Mouse (Mus musculus): ENCODE results near the gene Snrpd2. TPM values are rescaled to one million over a fixed set of nuclear protein-coding genes. Genes with fewer than 3 reads are reported as not detected.

Gene Snrpd2
- polyA plus RNA-seq, 2 experiments = 143 to 151 TPM

GRCm38 (mm10) chr7:19118028-19118771, 31.3 kb upstream of the Snrpd2 start, which contains the start of gene Gm4969:
Gene Gm4969, minus strand, starts transcription at chr7:19118368.
- H3K36me3 ChIP-seq (ENCODE audit: control insufficient read depth, insufficient read depth, low read length) = no peaks in the 10 kb centered on the region
- peak within 1 kb of the TSS; percentile 26 for H3K4me3 ChIP-seq (replicated peaks; ENCODE audit: low read length)
- peak within 1 kb of the TSS; percentile 39 for H3K4me2 ChIP-seq (replicated peaks; ENCODE audit: low read depth, low read length, severe bottlenecking)
- H3K4me1 ChIP-seq (ENCODE audit: control insufficient read depth, insufficient read depth, low read length) = peaks cover 12% of the 10 kb centered on the region
- ATAC-seq (ENCODE audit: low FRiP score, low read depth) (peak; percentile 18; the same call in 1 of the 2 replicates), DNase-seq (ENCODE audit: low spot score) (peak; percentile 41)
- 0 out of 2 replicates have a peak, but pooled peaks cover 4% of the 10 kb centered on the region for H3K9me3 ChIP-seq (ENCODE audit: control insufficient read depth, low read length)
- 24% methylated on average over 49 of the region's 64 CpGs for WGBS
- H3K27ac ChIP-seq (replicated peaks; ENCODE audit: low read depth, low read length) = no peak within 1 kb of the TSS
- no peaks in the 10 kb centered on the region for H3K27me3 ChIP-seq (ENCODE audit: control insufficient read depth, insufficient read depth, low read length)
- H3K9ac ChIP-seq (ENCODE audit: low read depth, low read length, severe bottlenecking) = peak within 1 kb of the TSS; percentile 8; the same call in 1 of the 2 replicates
- TF ChIP-seq POLR2A (IDR thresholded peaks at IDR 0.05; ENCODE audit: borderline replicate concordance, extremely low read depth, insufficient read depth, insufficient read length) = no peak

GRCm38 (mm10) chr7:19119083-19119482, 30.4 kb upstream of the Snrpd2 start:
- ATAC-seq (ENCODE audit: low FRiP score, low read depth) = no peak; the same call in 1 of the 2 replicates
- WGBS = 94% methylated on average over 8 of the region's 8 CpGs
- Histone ChIP-seq H3K9ac (ENCODE audit: low read depth, low read length, severe bottlenecking) (no peak overlapping the region), H3K4me3 (replicated peaks; ENCODE audit: low read length) (peak overlapping the region; percentile 76; the same call in 1 of the 2 replicates), H3K27me3 (ENCODE audit: control insufficient read depth, insufficient read depth, low read length) (no peaks in the 10 kb centered on the region), H3K4me2 (replicated peaks; ENCODE audit: low read depth, low read length, severe bottlenecking) (no peak overlapping the region), H3K36me3 (ENCODE audit: control insufficient read depth, insufficient read depth, low read length) (no peaks in the 10 kb centered on the region), H3K4me1 (ENCODE audit: control insufficient read depth, insufficient read depth, low read length) (peaks cover 12% of the 10 kb centered on the region), H3K9me3 (ENCODE audit: control insufficient read depth, low read length) (0 out of 2 replicates have a peak, but pooled peaks cover 4% of the 10 kb centered on the region), H3K27ac (replicated peaks; ENCODE audit: low read depth, low read length) (no peak overlapping the region)
- DNase-seq (ENCODE audit: low spot score) = no peak
- no peak for TF ChIP-seq POLR2A (IDR thresholded peaks at IDR 0.05; ENCODE audit: borderline replicate concordance, extremely low read depth, insufficient read depth, insufficient read length)

- H3K27ac ChIP-seq (replicated peaks; ENCODE audit: low read depth, low read length) = no peak within 1 kb of the TSS
- 0 out of 2 replicates have a peak, but pooled peaks cover 4% of the 10 kb centered on the region for H3K9me3 ChIP-seq (ENCODE audit: control insufficient read depth, low read length)
- ATAC-seq (ENCODE audit: low FRiP score, low read depth) (peak; percentile 96), DNase-seq (ENCODE audit: low spot score) (peak; percentile 99)
- H3K27me3 ChIP-seq (ENCODE audit: control insufficient read depth, insufficient read depth, low read length) = no peaks in the 10 kb centered on the region
- peak; percentile 92; the same call in 1 of the 2 replicates for TF ChIP-seq POLR2A (IDR thresholded peaks at IDR 0.05; ENCODE audit: borderline replicate concordance, extremely low read depth, insufficient read depth, insufficient read length)
- H3K36me3 ChIP-seq (ENCODE audit: control insufficient read depth, insufficient read depth, low read length) = no peaks in the 10 kb centered on the region
- H3K4me3 ChIP-seq (replicated peaks; ENCODE audit: low read length) = peak within 1 kb of the TSS; percentile 76
- WGBS = 3% methylated on average over 34 of the region's 34 CpGs
- H3K9ac ChIP-seq (ENCODE audit: low read depth, low read length, severe bottlenecking) = peak within 1 kb of the TSS; percentile 66
- peaks cover 12% of the 10 kb centered on the region for H3K4me1 ChIP-seq (ENCODE audit: control insufficient read depth, insufficient read depth, low read length)
- peak within 1 kb of the TSS; percentile 90 for H3K4me2 ChIP-seq (replicated peaks; ENCODE audit: low read depth, low read length, severe bottlenecking)
Measured at GRCm38 (mm10) chr7:19119631-19120429, 29.7 kb upstream of the Snrpd2 start, which contains the start of gene Fbxo46. Gene Fbxo46, plus strand, starts transcription at chr7:19119859.

GRCm38 (mm10) chr7:19121686-19122085, 27.8 kb upstream of the Snrpd2 start:
- Histone ChIP-seq H3K9me3 (ENCODE audit: control insufficient read depth, low read length) (0 out of 2 replicates have a peak, but pooled peaks cover 4% of the 10 kb centered on the region), H3K27me3 (ENCODE audit: control insufficient read depth, insufficient read depth, low read length) (no peaks in the 10 kb centered on the region), H3K4me1 (ENCODE audit: control insufficient read depth, insufficient read depth, low read length) (peaks cover 12% of the 10 kb centered on the region), H3K4me2 (replicated peaks; ENCODE audit: low read depth, low read length, severe bottlenecking) (no peak overlapping the region), H3K9ac (ENCODE audit: low read depth, low read length, severe bottlenecking) (no peak overlapping the region), H3K4me3 (replicated peaks; ENCODE audit: low read length) (no peak overlapping the region), H3K27ac (replicated peaks; ENCODE audit: low read depth, low read length) (no peak overlapping the region), H3K36me3 (ENCODE audit: control insufficient read depth, insufficient read depth, low read length) (0 out of 2 replicates have a peak, but pooled peaks cover 5% of the 10 kb centered on the region)
- no peak for TF ChIP-seq POLR2A (IDR thresholded peaks at IDR 0.05; ENCODE audit: borderline replicate concordance, extremely low read depth, insufficient read depth, insufficient read length)
- no peak for ATAC-seq (ENCODE audit: low FRiP score, low read depth)
- WGBS = 90% methylated on average over 4 of the region's 4 CpGs
- no peak for DNase-seq (ENCODE audit: low spot score)

GRCm38 (mm10) chr7:19124713-19125112, 24.8 kb upstream of the Snrpd2 start:
- TF ChIP-seq POLR2A (IDR thresholded peaks at IDR 0.05; ENCODE audit: borderline replicate concordance, extremely low read depth, insufficient read depth, insufficient read length) = no peak
- Histone ChIP-seq H3K9me3 (ENCODE audit: control insufficient read depth, low read length) (no peaks in the 10 kb centered on the region), H3K9ac (ENCODE audit: low read depth, low read length, severe bottlenecking) (no peak overlapping the region), H3K4me2 (replicated peaks; ENCODE audit: low read depth, low read length, severe bottlenecking) (no peak overlapping the region), H3K4me3 (replicated peaks; ENCODE audit: low read length) (no peak overlapping the region), H3K27me3 (ENCODE audit: control insufficient read depth, insufficient read depth, low read length) (no peaks in the 10 kb centered on the region), H3K36me3 (ENCODE audit: control insufficient read depth, insufficient read depth, low read length) (0 out of 2 replicates have a peak, but pooled peaks cover 6% of the 10 kb centered on the region), H3K4me1 (ENCODE audit: control insufficient read depth, insufficient read depth, low read length) (peaks cover 7% of the 10 kb centered on the region; the same call in 1 of the 2 replicates), H3K27ac (replicated peaks; ENCODE audit: low read depth, low read length) (no peak overlapping the region)
- DNase-seq (ENCODE audit: low spot score) = no peak
- no peak for ATAC-seq (ENCODE audit: low FRiP score, low read depth)
- 95% methylated on average over 6 of the region's 6 CpGs for WGBS
